Mouse (Mus musculus) adrenal gland, adult 8-10 months (tissue): ENCODE results near the gene Gprin2. TPM values are rescaled to one million over a fixed set of nuclear protein-coding genes. Genes with fewer than 3 reads are reported as not detected.

Experiments used
- DNase-seq: peaks from one replicate; pipeline ENCODE4 v3.0.0; 2022
- total RNA-seq, 4 experiments: library from RNA; stranded (reverse); gene quantifications; 2 replicates each; pipeline ENCODE4 v1.2.4; 2022

Gprin2 gene
- total RNA-seq, 4 experiments from 2014 or later = 3.6 to 7.1 (median 4.7) TPM

DNA sequence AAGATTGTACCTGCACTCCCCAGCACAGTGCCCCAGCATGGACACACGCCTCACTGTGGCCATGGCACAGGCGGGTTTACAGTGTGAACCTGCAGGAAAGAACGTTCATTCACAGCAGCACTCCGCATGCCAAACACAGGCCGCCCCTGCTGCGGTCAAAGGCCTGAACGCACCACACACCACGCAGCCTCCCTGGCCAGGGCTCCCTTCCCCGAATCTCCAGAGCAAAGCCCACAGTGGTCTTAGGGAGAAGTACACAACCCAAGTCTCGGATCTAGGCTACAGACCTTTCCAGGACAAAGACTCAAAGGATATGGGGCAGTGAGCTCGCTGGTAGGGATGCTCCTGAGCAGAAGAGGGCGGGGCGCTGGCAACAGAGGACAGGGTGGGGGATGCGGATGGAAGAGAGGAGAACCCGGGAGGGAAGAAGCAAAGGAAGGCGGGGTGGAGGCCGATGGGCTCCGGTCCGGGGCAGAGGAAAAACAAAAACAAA lies 669 bp downstream of the Gprin2 start:
- DNase-seq = no peak

DNA sequence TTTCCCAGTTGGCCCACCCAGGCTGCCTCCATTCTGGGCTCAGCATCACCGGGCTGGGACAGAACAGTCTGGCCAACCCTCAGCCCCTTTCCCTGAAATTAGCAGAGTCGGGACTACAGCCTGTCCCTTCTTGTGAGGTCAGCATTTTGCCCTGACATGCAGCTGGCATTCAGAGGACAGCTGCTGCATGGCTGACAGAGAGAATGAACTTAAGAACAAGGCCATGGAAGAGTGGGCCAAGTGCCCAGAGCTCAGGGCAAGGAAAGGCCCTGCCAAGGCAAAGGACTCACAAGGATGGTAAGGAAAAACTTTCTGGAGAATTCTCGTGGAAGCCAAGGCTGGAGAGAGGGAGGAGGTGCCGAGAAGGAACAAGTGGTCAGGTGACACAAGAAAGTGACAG lies 4.7 kb downstream of the Gprin2 start:
- peak; percentile 71 for DNase-seq

DNA sequence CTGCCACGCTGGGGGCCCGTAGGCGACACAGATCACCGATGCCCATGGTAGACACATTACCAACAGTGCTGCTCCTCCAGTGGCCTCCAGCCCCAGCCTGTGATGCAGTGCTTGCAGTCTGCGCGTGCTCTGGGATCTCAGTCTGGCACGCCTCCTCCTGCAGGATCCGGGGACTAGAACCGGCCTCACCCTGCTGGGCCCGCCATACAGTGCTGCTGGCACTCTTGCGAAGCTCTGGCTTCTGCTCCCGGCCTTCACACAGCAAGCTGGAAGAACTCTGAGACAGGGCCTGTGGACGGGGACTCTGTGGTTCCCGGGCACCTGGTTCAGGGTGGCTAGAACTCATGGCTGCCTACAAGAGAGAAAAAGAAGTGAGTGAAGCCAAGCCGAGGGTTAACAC lies 6.0 kb downstream of the Gprin2 start:
- no peak for DNase-seq

DNA sequence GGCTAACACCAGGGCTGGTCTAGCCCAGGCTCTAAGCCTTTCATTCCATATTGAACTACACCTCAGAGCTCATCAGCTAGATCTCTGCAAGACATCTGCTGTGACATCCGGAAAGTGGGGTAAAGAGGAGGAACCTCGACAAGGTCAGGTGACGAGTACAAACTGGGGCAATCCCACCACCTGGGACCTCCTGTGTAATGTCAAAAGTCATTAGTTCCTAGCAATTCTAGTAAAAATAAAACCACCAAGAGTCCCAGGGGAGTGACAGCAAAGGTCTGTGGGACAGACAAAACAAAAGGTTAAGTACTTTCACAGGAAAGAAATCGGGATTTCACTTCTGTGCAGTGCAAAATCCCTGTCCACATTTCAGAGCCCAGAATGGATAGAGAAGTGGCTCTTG lies 7.6 kb downstream of the Gprin2 start:
- DNase-seq = no peak

DNA sequence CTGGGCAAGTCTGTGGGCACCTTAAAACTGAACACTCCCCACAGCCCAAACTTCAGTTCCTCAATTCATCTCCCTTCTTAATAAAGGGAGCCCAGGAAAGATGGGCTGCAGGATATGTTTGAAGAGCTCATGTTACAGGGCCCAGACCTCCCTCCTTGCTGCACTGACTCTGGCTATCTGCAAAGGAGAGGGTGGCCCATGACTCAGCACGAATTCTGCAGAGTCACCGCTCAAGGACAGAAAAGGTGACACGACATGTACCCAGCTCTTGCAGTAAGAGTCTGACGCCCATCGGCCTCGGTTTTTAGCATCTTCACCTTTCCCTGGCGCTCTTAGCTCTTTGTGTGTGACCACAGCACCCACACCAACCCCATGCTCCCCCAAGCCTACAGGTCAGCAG lies 11.1 kb downstream of the Gprin2 start:
- peak; percentile 62 for DNase-seq

DNA sequence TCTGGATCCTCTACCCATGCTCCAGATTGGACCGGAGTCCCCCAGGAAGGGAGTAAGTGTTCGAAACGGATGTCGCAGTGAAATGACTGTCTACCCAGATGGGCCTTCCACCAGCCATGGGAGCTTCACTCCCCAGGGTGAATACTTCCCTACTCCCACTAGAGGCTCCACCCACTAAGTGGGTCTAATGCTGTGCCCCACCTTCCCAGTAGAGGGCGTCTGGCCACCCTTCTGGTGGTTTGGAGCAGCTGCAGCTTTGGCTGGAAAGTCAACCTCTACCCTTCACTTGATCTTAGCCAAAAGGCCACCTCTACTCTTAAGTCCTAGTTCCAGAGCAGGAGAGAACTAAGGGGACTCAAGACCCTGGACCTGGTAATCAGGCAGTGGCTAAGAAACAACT lies 12.8 kb downstream of the Gprin2 start:
- DNase-seq = peak; percentile 71

DNA sequence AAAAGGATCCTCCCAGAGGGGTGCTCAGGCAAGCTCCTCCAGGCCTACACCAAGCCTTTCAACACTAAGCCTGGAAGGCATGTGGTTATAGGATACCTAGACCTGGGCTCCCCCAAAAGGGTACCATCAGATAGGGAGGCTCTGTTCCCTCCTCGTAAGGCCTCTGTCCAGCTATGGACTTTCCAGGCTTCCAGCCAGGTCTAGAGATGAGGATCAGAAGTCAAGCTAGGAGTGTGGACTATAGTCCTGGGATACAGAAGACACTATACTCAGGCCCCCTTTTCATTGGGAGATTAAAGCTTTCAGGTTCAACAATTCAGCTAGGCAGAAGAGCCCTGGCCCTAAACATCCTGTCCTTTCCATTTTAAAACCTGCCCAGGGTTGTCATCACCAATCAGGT lies 18.4 kb downstream of the Gprin2 start:
- DNase-seq = no peak

DNA sequence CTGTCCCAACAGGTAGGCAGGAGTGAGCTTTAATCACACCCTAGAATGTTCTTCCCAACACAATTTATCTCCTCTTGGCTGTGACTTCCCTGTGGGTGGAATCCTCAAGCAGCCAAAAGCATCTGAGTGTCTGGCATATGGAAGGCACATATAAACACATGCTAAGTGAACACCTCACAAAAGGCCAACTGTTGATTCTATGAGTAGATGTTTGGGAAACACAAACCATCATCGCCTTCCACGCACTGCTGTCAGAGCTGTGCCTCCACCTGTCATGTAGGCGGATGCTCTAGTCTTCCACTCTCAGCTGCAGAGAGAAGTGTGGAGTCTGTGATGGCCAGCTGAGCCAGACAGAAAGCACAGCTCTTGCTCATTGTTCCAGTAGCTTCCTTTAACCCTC lies 22.1 kb downstream of the Gprin2 start:
- no peak for DNase-seq

DNA sequence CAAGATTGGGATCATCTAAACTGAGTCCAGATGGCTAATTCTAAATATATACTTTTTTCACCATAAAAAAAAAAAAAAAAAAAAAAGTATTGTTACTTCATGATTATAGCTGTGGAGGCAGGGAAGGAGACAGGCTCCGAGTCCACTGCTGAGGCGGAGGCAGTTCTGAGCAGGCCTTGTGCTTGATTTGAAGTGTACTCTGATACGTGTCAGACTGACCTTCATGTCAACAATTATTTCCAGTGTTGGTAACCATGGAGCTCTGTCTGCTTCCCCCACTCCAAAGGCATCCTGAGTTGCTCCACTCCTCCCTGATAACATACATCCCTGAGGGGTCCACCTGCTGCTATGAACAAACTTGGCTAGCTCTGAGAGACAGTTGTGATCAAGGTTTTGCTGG lies 30.3 kb downstream of the Gprin2 start:
- DNase-seq = no peak

DNA sequence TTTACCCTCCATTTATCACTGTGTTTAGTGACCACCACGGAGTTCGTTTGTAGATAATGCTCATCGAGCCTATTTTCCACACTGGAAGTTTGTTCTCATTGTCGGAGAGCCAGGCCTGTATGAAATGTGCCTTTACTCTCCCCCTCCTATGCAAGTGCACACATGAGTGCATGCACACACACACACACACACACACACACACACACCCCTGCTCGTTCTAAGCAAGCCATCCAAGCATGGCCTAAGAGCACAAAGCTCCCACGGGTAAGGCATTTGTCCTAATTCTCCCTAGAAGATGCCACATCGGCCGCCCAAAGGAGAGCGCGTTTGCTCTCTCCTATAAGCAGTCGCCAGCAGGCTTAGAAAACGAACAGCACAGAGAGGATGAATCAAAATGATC lies 45.7 kb downstream of the Gprin2 start:
- no peak for DNase-seq

DNA sequence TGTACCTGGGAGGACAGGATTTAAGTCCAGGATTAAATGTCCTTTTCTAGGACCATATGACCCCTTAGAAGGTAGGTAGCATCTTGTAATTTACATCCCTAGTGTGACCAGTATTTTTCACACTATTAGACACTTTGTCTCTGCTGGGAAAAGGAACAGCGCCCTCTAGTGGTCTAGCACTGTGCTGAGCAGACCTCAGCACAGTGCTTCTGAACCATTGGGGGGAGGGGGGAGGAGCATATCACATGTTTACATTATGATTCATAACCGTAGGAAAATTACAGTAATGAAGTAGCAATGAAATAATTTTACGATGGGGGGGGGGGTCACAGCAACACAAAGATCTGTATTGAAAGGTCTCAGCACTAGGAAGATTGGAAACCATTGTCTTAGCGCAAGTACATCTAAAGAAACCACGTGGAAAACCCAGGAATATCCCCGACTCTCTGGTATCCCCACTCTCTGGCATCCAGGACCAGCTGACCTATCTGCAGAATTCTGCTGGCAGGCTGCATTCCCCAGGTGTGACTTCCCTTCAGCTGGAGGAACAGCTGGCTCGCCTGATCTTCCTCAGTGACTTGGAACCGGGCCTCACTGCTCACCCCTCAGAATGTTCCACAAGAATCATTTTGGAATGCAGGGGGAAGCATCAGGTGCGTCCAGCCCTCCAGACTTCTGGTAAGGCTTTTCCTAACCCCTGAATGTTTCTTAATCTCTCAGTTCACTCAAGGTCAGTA lies 46.7 kb downstream of the Gprin2 start:
- peak; percentile 20 for DNase-seq

DNA sequence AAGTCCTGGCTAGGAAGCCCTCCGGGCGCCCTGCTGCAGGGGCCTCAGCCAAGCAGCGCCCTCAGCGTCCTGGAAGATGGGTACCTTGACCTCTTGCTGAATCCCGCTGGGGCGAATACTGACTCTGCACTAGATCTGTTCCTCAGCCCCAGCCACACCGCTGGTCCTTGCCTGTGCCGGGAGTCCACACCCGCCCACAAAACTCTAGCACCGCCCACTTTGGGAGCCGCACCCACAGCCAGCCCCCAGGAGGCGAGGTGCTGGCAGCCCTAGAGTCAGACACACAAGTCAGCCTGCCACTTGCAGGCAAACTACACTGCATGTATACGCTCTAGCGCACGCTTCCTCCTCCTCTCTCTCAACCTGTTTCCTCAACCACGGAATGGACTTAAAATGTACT lies 49.1 kb downstream of the Gprin2 start, which contains the start of gene Npy4r:
TSS of gene Npy4r (minus strand) at position 148 of the 400 bp plus-strand sequence.
- peak; percentile 40 for DNase-seq

DNA sequence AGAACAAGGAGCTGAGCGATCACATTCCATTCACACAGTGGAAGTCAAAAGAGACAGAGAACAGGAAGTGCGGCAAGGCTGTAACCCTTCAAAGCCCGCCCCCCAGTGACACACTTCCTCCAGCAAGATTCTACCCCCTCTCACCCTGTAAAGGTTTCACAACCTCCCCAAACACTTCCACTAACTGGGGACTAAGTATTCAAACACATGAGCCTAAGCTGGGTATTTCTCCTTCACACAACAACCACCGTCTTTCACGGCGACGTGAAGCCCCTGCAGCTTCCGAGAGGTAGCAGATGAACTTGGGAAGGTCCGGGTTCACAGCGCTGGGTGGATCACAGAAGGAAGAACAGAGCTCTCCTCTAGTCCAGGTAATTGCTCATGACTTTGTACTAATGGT lies 58.5 kb downstream of the Gprin2 start:
- DNase-seq = no peak

DNA sequence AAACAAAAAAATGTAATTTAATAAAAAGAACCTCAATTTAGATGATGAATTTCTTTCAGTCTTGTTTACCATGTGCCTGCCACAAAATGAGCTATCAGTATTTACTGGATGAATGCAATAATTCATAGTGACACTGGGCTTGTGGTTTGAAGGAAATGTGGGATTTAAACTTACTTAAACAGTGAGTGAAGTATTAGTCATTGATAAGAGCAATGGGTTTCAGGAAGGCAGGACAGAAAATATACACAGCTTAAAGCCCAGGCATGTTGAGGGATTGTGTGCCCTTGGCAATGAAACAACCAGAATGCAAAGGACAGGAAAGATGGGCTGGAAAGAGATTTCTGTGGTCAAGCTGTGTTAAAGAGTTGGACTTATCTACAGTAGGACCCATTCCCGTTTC lies 59.1 kb downstream of the Gprin2 start:
- no peak for DNase-seq

DNA sequence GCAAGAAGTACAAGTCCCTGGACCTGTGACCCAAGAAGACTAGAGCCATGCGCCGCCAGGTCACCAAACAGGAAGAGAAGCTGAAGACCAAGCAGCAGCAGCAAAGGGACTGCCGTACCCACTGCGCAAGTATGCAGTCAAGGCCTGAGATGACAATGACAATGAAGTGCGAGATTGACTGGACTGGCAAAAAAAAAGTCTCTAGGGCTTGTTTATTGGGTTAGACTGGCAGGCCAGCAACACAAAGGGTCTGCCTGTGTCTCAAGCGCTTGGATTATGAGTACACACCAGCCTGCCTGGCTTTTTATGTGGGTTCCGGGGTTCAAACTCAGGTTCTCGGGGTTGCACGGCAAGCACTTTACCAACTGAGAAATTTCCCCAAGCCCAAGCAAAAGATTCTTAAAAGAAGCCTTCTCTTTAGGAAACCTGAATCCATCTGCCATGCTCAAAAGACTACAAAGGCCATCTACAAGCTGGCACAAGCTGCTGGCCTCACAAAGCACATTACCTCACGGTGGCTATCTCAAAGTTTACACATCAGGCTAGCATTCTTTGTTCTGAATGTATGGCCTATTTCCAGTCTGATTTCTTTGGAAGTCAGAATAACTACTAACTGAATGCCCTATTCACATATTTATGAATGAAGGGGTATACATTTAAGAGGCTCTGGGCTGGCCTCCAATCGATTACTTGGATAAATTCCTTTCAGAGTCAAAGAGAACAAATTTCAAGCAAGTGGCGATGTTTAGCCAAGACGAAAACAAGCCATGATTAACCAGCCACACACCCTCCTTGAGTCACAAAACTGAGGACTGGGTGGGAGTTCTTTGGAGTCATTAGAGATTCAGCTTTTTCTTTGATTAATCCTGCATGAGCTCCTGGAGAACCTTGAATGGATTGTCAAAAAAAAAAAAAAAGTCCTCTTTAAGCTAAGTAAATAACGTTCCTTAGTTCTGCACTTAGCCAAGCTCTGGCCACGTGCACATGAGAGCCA lies 61.5 kb downstream of the Gprin2 start:
- DNase-seq = no peak

Other genes with a start within 250 kb of the Gprin2 start
- gene Rbp3, start 247.7 kb downstream of the Gprin2 start, total RNA-seq = not detected
- gene Zfp488, start 222.9 kb downstream of the Gprin2 start, total RNA-seq = under 1 TPM in 3 of 4 experiments, not detected in 1; 0.07 to 0.22 (median 0.08) TPM
- not detected for gene Gm30083, start 186.5 kb downstream of the Gprin2 start, total RNA-seq
- gene Gm5460, start 184.9 kb downstream of the Gprin2 start, total RNA-seq = under 1 TPM in 3 of 4 experiments, not detected in 1; 0.13 to 0.58 (median 0.38) TPM
- gene Antxrl, start 148.9 kb downstream of the Gprin2 start, total RNA-seq = not detected
- 1 to 10 TPM; 1.2 to 3.1 (median 2.0) TPM for gene Anxa8, start 115.7 kb downstream of the Gprin2 start, total RNA-seq
- not detected for gene A630023A22Rik, start 98.9 kb downstream of the Gprin2 start, total RNA-seq
- gene Npy4r, start 49.2 kb downstream of the Gprin2 start, total RNA-seq = under 1 TPM in 1 of 4 experiments, not detected in 3; 0.07 TPM
- under 1 TPM; 0.15 to 0.38 (median 0.30) TPM for gene Syt15, start 17.9 kb upstream of the Gprin2 start, total RNA-seq
- 10 to 100 TPM; 11.3 to 13.5 (median 12.6) TPM for gene Shld2, start 108.8 kb upstream of the Gprin2 start, total RNA-seq
- gene Glud1, start 109.1 kb upstream of the Gprin2 start, total RNA-seq = 100 to 1,000 TPM; 213 to 238 (median 225) TPM
- gene Fam25c, start 153.8 kb upstream of the Gprin2 start, total RNA-seq = not detected
- 100 to 1,000 TPM in 1 of 4 experiments, 10 to 100 TPM in 3; 19.1 to 206 (median 82.2) TPM for gene Sncg, start 173.1 kb upstream of the Gprin2 start, total RNA-seq
- gene Mmrn2, start 173.8 kb upstream of the Gprin2 start, total RNA-seq = 10 to 100 TPM; 27.7 to 45.8 (median 39.9) TPM